Mouse (Mus musculus): ENCODE data around the gene Ift140. TPM values are rescaled to one million over a fixed set of nuclear protein-coding genes. Genes with fewer than 3 reads are reported as not detected.

The Ift140 gene
- total and polyA plus RNA-seq, 3 experiments = 3.4 to 9.0 TPM; not detected in 1

DNA sequence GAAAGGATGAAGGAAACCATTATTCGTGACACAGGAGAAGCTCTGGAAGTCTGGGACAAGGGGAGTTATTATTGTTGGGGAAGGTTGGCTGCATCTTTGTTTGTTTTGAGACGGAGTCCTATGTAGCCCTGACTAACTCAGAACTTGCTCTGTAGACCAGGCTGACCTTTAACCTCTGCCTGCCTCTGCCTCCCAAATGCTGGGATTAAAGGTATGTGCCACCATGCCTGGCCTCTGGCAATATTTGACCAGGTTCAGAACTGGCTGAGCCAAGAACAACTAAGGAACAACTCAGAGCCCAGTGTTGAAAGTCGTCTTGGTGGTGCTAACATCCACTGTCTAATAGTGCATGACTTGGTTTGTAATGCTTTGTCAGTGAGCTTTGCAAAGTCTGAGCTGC lies 49.3 kb downstream of the Ift140 start:
- Histone ChIP-seq H3K79me2 (ENCODE audit: control insufficient read depth, insufficient read depth, low read length, poor library complexity) (no peaks in the 10 kb centered on the region), H3K4me3 (ENCODE audit: control insufficient read depth in 1 of 2, insufficient read depth in 1 of 2, low read depth in 2 of 2, low read length in 2 of 2) (no peak overlapping the region), H3K9me3 (replicated peaks; ENCODE audit: insufficient read depth, low read length) (no peaks in the 10 kb centered on the region), H3K4me1 (ENCODE audit: control insufficient read depth in 1 of 2, insufficient read depth in 2 of 2, low read length in 2 of 2) (peaks cover 0 to 14% of the 10 kb centered on the region in 2 experiments; a peak in 2 of 4 replicates), H3K36me3 (ENCODE audit: control insufficient read depth in 1 of 2, insufficient read depth in 2 of 2, low read length in 2 of 2) (peaks cover 0 to 4% of the 10 kb centered on the region in 2 experiments; a peak in 2 of 4 replicates), H3K27me3 (ENCODE audit: control insufficient read depth in 1 of 2, insufficient read depth in 2 of 2, low read length in 2 of 2) (no peaks in the 10 kb centered on the region), H3K27ac (ENCODE audit: control insufficient read depth, low read depth, low read length) (no peak overlapping the region), H3K9ac (ENCODE audit: control insufficient read depth, low read depth, low read length, poor library complexity, severe bottlenecking) (no peak overlapping the region)
- no peak for DNase-seq (ENCODE audit: low read depth, low spot score)
- TF ChIP-seq RAD21 (IDR thresholded peaks at IDR 0.05; ENCODE audit: low read depth, low read length) (no peak), CHD1 (IDR thresholded peaks at IDR 0.05; ENCODE audit: low read depth, low read length) (no peak), ELF1 (IDR thresholded peaks at IDR 0.05; ENCODE audit: low read depth, low read length) (no peak), CHD2 (IDR thresholded peaks at IDR 0.05; ENCODE audit: low read length) (no peak), MXI1 (IDR thresholded peaks at IDR 0.05; ENCODE audit: low read depth, low read length) (no peak), JUND (IDR thresholded peaks at IDR 0.05; ENCODE audit: low read depth, low read length) (no peak), CTCF (IDR thresholded peaks at IDR 0.05 in 2 of 3, conservative IDR thresholded peaks at IDR 0.05 in 1 of 3; ENCODE audit: control insufficient read depth in 1 of 3, insufficient read depth in 1 of 3, low read depth in 2 of 3, low read length in 3 of 3, poor library complexity in 1 of 3, severe bottlenecking in 1 of 3) (no peak), ZKSCAN1 (IDR thresholded peaks at IDR 0.05; ENCODE audit: low read depth, low read length) (no peak), MAFK (IDR thresholded peaks at IDR 0.05; ENCODE audit: borderline replicate concordance, low read depth, low read length) (no peak), E2F4 (IDR thresholded peaks at IDR 0.05; ENCODE audit: borderline replicate concordance, low read depth, low read length) (no peak), MEF2A (IDR thresholded peaks at IDR 0.05; ENCODE audit: extremely low read depth, insufficient replicate concordance, low read depth, low read length, poor library complexity, severe bottlenecking) (no peak)

DNA sequence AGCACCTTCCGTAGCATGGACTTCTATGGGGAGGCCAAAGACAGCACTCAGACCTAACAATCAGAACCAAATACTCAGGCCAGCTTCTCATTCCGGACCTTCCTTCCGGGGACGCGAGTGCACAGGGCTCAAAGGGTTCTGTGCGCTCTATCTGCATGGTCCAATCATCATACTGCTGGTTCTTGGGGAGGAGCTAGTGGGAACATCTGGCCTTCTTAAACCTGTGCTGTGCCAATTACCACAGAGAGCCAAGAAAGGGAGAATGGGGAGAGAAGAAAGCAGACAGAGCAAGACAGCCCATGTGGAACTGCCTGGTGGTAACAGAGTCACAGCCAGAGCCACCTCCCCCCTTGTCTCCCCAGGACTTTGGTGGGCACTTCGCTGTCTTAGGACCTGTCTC lies 50.7 kb downstream of the Ift140 start:
- Histone ChIP-seq H3K9me3 (replicated peaks; ENCODE audit: insufficient read depth, low read length) (no peaks in the 10 kb centered on the region), H3K36me3 (ENCODE audit: control insufficient read depth in 1 of 2, insufficient read depth in 2 of 2, low read length in 2 of 2) (peaks cover 0 to 4% of the 10 kb centered on the region in 2 experiments; a peak in 2 of 4 replicates), H3K79me2 (ENCODE audit: control insufficient read depth, insufficient read depth, low read length, poor library complexity) (no peaks in the 10 kb centered on the region), H3K4me1 (ENCODE audit: control insufficient read depth in 1 of 2, insufficient read depth in 2 of 2, low read length in 2 of 2) (peaks cover 0 to 14% of the 10 kb centered on the region in 2 experiments; a peak in 2 of 4 replicates), H3K27me3 (ENCODE audit: control insufficient read depth in 1 of 2, insufficient read depth in 2 of 2, low read length in 2 of 2) (no peaks in the 10 kb centered on the region), H3K27ac (ENCODE audit: control insufficient read depth, low read depth, low read length) (no peak overlapping the region), H3K4me3 (ENCODE audit: control insufficient read depth in 1 of 2, insufficient read depth in 1 of 2, low read depth in 2 of 2, low read length in 2 of 2) (no peak overlapping the region), H3K9ac (ENCODE audit: control insufficient read depth, low read depth, low read length, poor library complexity, severe bottlenecking) (no peak overlapping the region)
- no peak for TF ChIP-seq ZMIZ1 (IDR thresholded peaks at IDR 0.05; ENCODE audit: low read depth, low read length)
- TF ChIP-seq RCOR1 (IDR thresholded peaks at IDR 0.05; ENCODE audit: low read depth, low read length) = no peak
- TF ChIP-seq MYB (IDR thresholded peaks at IDR 0.05; ENCODE audit: low read depth, low read length) = no peak
- no peak for TF ChIP-seq ZNF384 (IDR thresholded peaks at IDR 0.05; ENCODE audit: low read depth, low read length)
- no peak for TF ChIP-seq ELF1 (IDR thresholded peaks at IDR 0.05; ENCODE audit: low read depth, low read length)
- TF ChIP-seq MAX (IDR thresholded peaks at IDR 0.05; ENCODE audit: low read length) = no peak
- TF ChIP-seq RAD21 (IDR thresholded peaks at IDR 0.05; ENCODE audit: low read depth, low read length) = no peak
- no peak for TF ChIP-seq TAL1 (IDR thresholded peaks at IDR 0.05; ENCODE audit: low read length)
- no peak for TF ChIP-seq GABPA (IDR thresholded peaks at IDR 0.05; ENCODE audit: low read depth, low read length)
- no peak for TF ChIP-seq POLR2AphosphoS2 (IDR thresholded peaks at IDR 0.05; ENCODE audit: low read length)
- no peak for TF ChIP-seq ZKSCAN1 (IDR thresholded peaks at IDR 0.05; ENCODE audit: low read depth, low read length)
- TF ChIP-seq CHD1 (IDR thresholded peaks at IDR 0.05; ENCODE audit: low read depth, low read length) = no peak
- TF ChIP-seq UBTF (IDR thresholded peaks at IDR 0.05; ENCODE audit: borderline replicate concordance, insufficient read depth, low read depth, low read length) = no peak
- TF ChIP-seq MXI1 (IDR thresholded peaks at IDR 0.05; ENCODE audit: low read depth, low read length) = no peak
- no peak for TF ChIP-seq SMC3 (IDR thresholded peaks at IDR 0.05; ENCODE audit: low read depth, low read length)
- TF ChIP-seq ZC3H11A (IDR thresholded peaks at IDR 0.05; ENCODE audit: low read depth, low read length) = no peak
- no peak for TF ChIP-seq SIN3A (IDR thresholded peaks at IDR 0.05; ENCODE audit: low read length)
- no peak for TF ChIP-seq MYC (IDR thresholded peaks at IDR 0.05; ENCODE audit: low read depth, low read length)
- TF ChIP-seq E2F4 (IDR thresholded peaks at IDR 0.05; ENCODE audit: borderline replicate concordance, low read depth, low read length) = no peak
- TF ChIP-seq BHLHE40 (IDR thresholded peaks at IDR 0.05; ENCODE audit: borderline replicate concordance, low read depth, low read length) = no peak
- DNase-seq (ENCODE audit: low read depth, low spot score) = no peak

Data from MEL (cell line).